Mouse (Mus musculus) ES-E14 (cell line): ENCODE data around the gene Ccpg1os.

Experiments
- HCFC1 ChIP-seq: IDR thresholded peaks from 2 replicates; pipeline ENCODE4 v1.6.1; 2012; ENCODE audit warnings: low read length, inconsistent platforms, borderline replicate concordance; ENCODE audit not compliant: insufficient read depth
- MAFK ChIP-seq: IDR thresholded peaks from 2 replicates; pipeline ENCODE4 v1.6.1; 2014; ENCODE audit warnings: mild to moderate bottlenecking, low read depth, low read length, inconsistent platforms; ENCODE audit not compliant: insufficient read depth
- ZC3H11A ChIP-seq: IDR thresholded peaks from 2 replicates; pipeline ENCODE4 v1.6.1; 2012; ENCODE audit warnings: low read depth, mild to moderate bottlenecking, inconsistent platforms, low read length, borderline replicate concordance

DNA sequence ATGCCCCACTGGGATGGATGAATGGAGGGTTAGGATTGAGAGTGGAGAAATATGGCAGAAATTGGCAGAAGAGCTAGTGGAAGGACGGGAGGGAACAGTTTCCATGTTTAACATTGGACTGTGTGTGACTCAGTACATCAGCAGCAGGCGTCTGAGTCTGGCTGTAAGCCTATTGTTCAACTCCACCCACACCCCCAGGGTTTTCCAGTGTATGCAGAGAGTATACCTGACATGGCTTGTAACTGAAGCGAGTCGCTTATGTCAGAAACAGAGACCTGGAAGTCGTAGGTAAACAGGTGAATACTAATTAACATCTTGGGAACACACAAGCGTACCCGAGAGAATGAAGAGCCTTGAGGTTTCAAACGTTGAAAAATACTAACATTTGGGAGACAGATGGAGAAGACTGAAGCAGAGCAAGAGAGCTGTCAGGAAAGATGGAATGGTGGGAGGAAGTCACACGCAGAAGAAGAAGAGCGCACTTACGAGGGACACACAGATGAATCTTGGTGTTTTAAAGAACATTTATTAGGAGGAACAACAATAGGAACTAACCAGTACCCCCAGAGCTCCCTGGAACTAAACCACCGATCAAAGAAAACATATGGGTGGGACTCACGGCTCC lies 53.9 kb downstream of the Ccpg1os start:
- TF ChIP-seq ZC3H11A = no peak
- TF ChIP-seq MAFK = no peak
- no peak for TF ChIP-seq HCFC1
